Mouse (Mus musculus): ENCODE measurements around the gene Trabd2b.

Gene Trabd2b

GRCm38 (mm10) chr4:114533894-114534754, 127.6 kb downstream of the Trabd2b start:
- no peak for DNase-seq (ENCODE audit: extremely low read depth, low read depth)

- no peak for DNase-seq (ENCODE audit: extremely low read depth, low read depth)
Observed at GRCm38 (mm10) chr4:114537376-114537974, 131.0 kb downstream of the Trabd2b start.

GRCm38 (mm10) chr4:114540031-114540430, 133.5 kb downstream of the Trabd2b start:
- no peak for DNase-seq (ENCODE audit: extremely low read depth, low read depth)

GRCm38 (mm10) chr4:114541221-114541620, 134.7 kb downstream of the Trabd2b start:
- DNase-seq (ENCODE audit: extremely low read depth, low read depth): no peak

GRCm38 (mm10) chr4:114542136-114542535, 135.6 kb downstream of the Trabd2b start:
- DNase-seq (ENCODE audit: extremely low read depth, low read depth): no peak

- no peak for DNase-seq (ENCODE audit: extremely low read depth, low read depth)
Observed at GRCm38 (mm10) chr4:114545481-114546200, 139.1 kb downstream of the Trabd2b start.

- no peak for DNase-seq (ENCODE audit: extremely low read depth, low read depth)
Observed at GRCm38 (mm10) chr4:114547658-114548448, 141.3 kb downstream of the Trabd2b start.

- no peak for DNase-seq (ENCODE audit: extremely low read depth, low read depth)
Observed at GRCm38 (mm10) chr4:114549487-114549886, 143.0 kb downstream of the Trabd2b start.

GRCm38 (mm10) chr4:114550471-114551156, 144.1 kb downstream of the Trabd2b start:
- DNase-seq (ENCODE audit: extremely low read depth, low read depth): no peak

GRCm38 (mm10) chr4:114556880-114557279, 150.4 kb downstream of the Trabd2b start:
- DNase-seq (ENCODE audit: extremely low read depth, low read depth): no peak

GRCm38 (mm10) chr4:114557731-114558130, 151.2 kb downstream of the Trabd2b start:
- no peak for DNase-seq (ENCODE audit: extremely low read depth, low read depth)

- DNase-seq (ENCODE audit: extremely low read depth, low read depth): no peak
Observed at GRCm38 (mm10) chr4:114558487-114558886, 152.0 kb downstream of the Trabd2b start.

- DNase-seq (ENCODE audit: extremely low read depth, low read depth): no peak
Observed at GRCm38 (mm10) chr4:114560638-114561216, 154.2 kb downstream of the Trabd2b start.

GRCm38 (mm10) chr4:114564131-114564695, 157.7 kb downstream of the Trabd2b start:
- no peak for DNase-seq (ENCODE audit: extremely low read depth, low read depth)

GRCm38 (mm10) chr4:114567594-114567993, 161.1 kb downstream of the Trabd2b start:
- DNase-seq (ENCODE audit: extremely low read depth, low read depth): no peak

GRCm38 (mm10) chr4:114568081-114568605, 161.6 kb downstream of the Trabd2b start:
- DNase-seq (ENCODE audit: extremely low read depth, low read depth): no peak

GRCm38 (mm10) chr4:114578153-114578950, 171.8 kb downstream of the Trabd2b start:
- DNase-seq (ENCODE audit: extremely low read depth, low read depth): no peak

GRCm38 (mm10) chr4:114583546-114584144, 177.1 kb downstream of the Trabd2b start:
- DNase-seq (ENCODE audit: extremely low read depth, low read depth): no peak

Data from MEL-GATA-1-ER (cell line).